16 mouse cellular contexts compared by ENCODE assay signal in the genomic region with DNA sequence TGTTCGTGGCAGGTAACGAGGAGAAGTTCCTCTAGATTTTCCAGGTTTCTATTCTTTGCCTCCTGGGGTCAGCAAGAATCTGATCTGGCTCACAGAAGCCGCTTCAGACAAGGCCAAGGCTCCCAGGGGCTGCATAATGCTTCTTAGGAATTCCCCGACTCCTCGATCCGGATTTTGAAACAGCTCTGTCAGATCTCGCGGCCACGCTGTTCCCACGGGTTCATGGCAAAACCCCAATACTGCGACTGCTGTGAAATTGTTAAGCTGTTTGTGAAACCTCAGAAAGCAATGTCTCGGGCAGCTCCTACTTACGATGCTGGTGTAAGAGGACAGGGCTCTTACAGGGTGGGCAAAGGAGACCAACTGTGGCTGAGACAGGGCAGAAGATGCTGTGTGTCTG. TPM values are rescaled to one million over a fixed set of nuclear protein-coding genes. Genes with fewer than 3 reads are reported as not detected.
A peak's percentile ranks its signal among the peaks of the same experiment; 100 is the strongest.
DNase-seq lines count a peak whose midpoint lies in the region; ATAC-seq and TF ChIP-seq lines count a peak whose summit lies in the region.
"Had no signal": no experiment of that assay in that cellular context is flagged by ENCODE, and none has a peak within 500 bp of the region (broad histone marks: within the 10 kb centered on the region; RNA-seq: fewer than 3 reads in every experiment).

No protein-coding gene starts in this region.

- no peak for TF ChIP-seq CTCF in lung, postnatal 0 days (IDR thresholded peaks at IDR 0.05)

- no peak overlapping the region for H3K4me3 ChIP-seq in hindbrain, embryonic 14.5 days (replicated peaks; ENCODE audit: low read length)
- H3K4me3 ChIP-seq in hindbrain, embryonic 11.5 days (ENCODE audit: low read depth, low read length), result no peak overlapping the region
- no peak overlapping the region for H3K4me3 ChIP-seq in lung, postnatal 0 days (ENCODE audit: low read depth, low read length)
- H3K4me3 ChIP-seq in limb, embryonic 10.5 days, result no peak overlapping the region
- H3K4me3 ChIP-seq: layer of hippocampus, adult 2 months; liver, embryonic 15.5 days; neural tube, embryonic 12.5 days; stomach, embryonic 15.5 days had no signal

- H3K4me2 ChIP-seq in hindbrain, embryonic 14.5 days (replicated peaks), result no peak overlapping the region
- no peak overlapping the region for H3K4me2 ChIP-seq in hindbrain, embryonic 11.5 days (replicated peaks; ENCODE audit: low read depth, low read length)
- no peak overlapping the region for H3K4me2 ChIP-seq in lung, postnatal 0 days (replicated peaks; ENCODE audit: low read depth, low read length)
- H3K4me2 ChIP-seq: liver, embryonic 15.5 days; neural tube, embryonic 12.5 days; stomach, embryonic 15.5 days had no signal

- H3K9me3 ChIP-seq in hindbrain, embryonic 14.5 days (ENCODE audit: control insufficient read depth, low read length), result no peaks in the 10 kb centered on the region
- no peaks in the 10 kb centered on the region for H3K9me3 ChIP-seq in hindbrain, embryonic 11.5 days (ENCODE audit: control insufficient read depth, low read length)
- H3K9me3 ChIP-seq in lung, postnatal 0 days (ENCODE audit: low read length), result no peaks in the 10 kb centered on the region; the same call in 1 of the 2 replicates
- H3K9me3 ChIP-seq in limb, embryonic 10.5 days (replicated peaks), result no peaks in the 10 kb centered on the region
- H3K9me3 ChIP-seq: G1E; liver, embryonic 15.5 days; neural tube, embryonic 12.5 days; stomach, embryonic 15.5 days had no signal

- peak; percentile 30 for DNase-seq in hindbrain, embryonic 14.5 days (ENCODE audit: low spot score)
- no peak for DNase-seq in hindbrain, embryonic 11.5 days (ENCODE audit: low spot score)
- peak; percentile 16 for DNase-seq in lung, postnatal 0 days (ENCODE audit: low spot score)
- DNase-seq in lung, adult 18-20 months, result no peak
- DNase-seq in NIH3T3 (ENCODE audit: low read depth), result peak; percentile 5
- peak; percentile 30 for DNase-seq in limb, embryonic 10.5 days (ENCODE audit: low spot score)
- no peak for DNase-seq in right cerebral cortex, postnatal 14 days
- DNase-seq: cerebellum, adult 11 months; cerebellum, postnatal 36 days; gastrocnemius, postnatal 25 days; kidney, adult 2 months had no signal

- H3K36me3 ChIP-seq in hindbrain, embryonic 14.5 days (replicated peaks; ENCODE audit: control insufficient read depth, insufficient read depth), result no peaks in the 10 kb centered on the region
- no peaks in the 10 kb centered on the region for H3K36me3 ChIP-seq in hindbrain, embryonic 11.5 days (ENCODE audit: control insufficient read depth, insufficient read depth, low read length)
- no peaks in the 10 kb centered on the region for H3K36me3 ChIP-seq in lung, postnatal 0 days (ENCODE audit: insufficient read depth, low read length)
- H3K36me3 ChIP-seq in limb, embryonic 10.5 days, result no peaks in the 10 kb centered on the region
- H3K36me3 ChIP-seq: G1E; liver, embryonic 15.5 days; neural tube, embryonic 12.5 days; stomach, embryonic 15.5 days had no signal

- ATAC-seq in hindbrain, embryonic 14.5 days (ENCODE audit: low FRiP score), result no peak
- ATAC-seq in hindbrain, embryonic 11.5 days (ENCODE audit: low FRiP score), result no peak
- ATAC-seq in lung, postnatal 0 days, result no peak

- WGBS in hindbrain, embryonic 14.5 days, result 61% methylated on average over 13 of the region's 13 CpGs
- 69% methylated on average over 13 of the region's 13 CpGs for WGBS in hindbrain, embryonic 11.5 days
- WGBS in lung, postnatal 0 days, result 66% methylated on average over 13 of the region's 13 CpGs
- 82% methylated on average over 13 of the region's 13 CpGs for WGBS in limb, embryonic 10.5 days

- H3K27ac ChIP-seq in hindbrain, embryonic 14.5 days, result no peak overlapping the region
- H3K27ac ChIP-seq in hindbrain, embryonic 11.5 days (ENCODE audit: low read depth, low read length), result no peak overlapping the region
- no peak overlapping the region for H3K27ac ChIP-seq in lung, postnatal 0 days (ENCODE audit: low read length)
- no peak overlapping the region for H3K27ac ChIP-seq in limb, embryonic 10.5 days
- H3K27ac ChIP-seq: layer of hippocampus, adult 2 months; liver, embryonic 15.5 days; neural tube, embryonic 12.5 days; stomach, embryonic 15.5 days had no signal

- no peaks in the 10 kb centered on the region for H3K27me3 ChIP-seq in hindbrain, embryonic 14.5 days (ENCODE audit: control insufficient read depth, insufficient read depth, low read length)
- no peaks in the 10 kb centered on the region for H3K27me3 ChIP-seq in hindbrain, embryonic 11.5 days (ENCODE audit: control insufficient read depth, insufficient read depth, low read length)
- no peaks in the 10 kb centered on the region for H3K27me3 ChIP-seq in lung, postnatal 0 days (replicated peaks; ENCODE audit: insufficient read depth, low read length)
- no peaks in the 10 kb centered on the region for H3K27me3 ChIP-seq in limb, embryonic 10.5 days (ENCODE audit: low read depth, poor library complexity, severe bottlenecking)
- H3K27me3 ChIP-seq: liver, embryonic 15.5 days; neural tube, embryonic 12.5 days; stomach, embryonic 15.5 days had no signal

- no peaks in the 10 kb centered on the region for H3K4me1 ChIP-seq in hindbrain, embryonic 14.5 days (replicated peaks; ENCODE audit: control insufficient read depth, insufficient read depth, low read length)
- no peaks in the 10 kb centered on the region for H3K4me1 ChIP-seq in hindbrain, embryonic 11.5 days (replicated peaks; ENCODE audit: control insufficient read depth, insufficient read depth, low read length)
- H3K4me1 ChIP-seq in lung, postnatal 0 days (ENCODE audit: insufficient read depth, low read depth, low read length), result no peaks in the 10 kb centered on the region
- no peaks in the 10 kb centered on the region for H3K4me1 ChIP-seq in limb, embryonic 10.5 days
- H3K4me1 ChIP-seq: liver, embryonic 15.5 days; neural tube, embryonic 12.5 days; stomach, embryonic 15.5 days had no signal

- TF ChIP-seq EP300 in lung, postnatal 0 days (IDR thresholded peaks at IDR 0.05), result no peak

- no peak overlapping the region for H3K9ac ChIP-seq in hindbrain, embryonic 14.5 days
- H3K9ac ChIP-seq in hindbrain, embryonic 11.5 days (ENCODE audit: low read depth, low read length), result no peak overlapping the region
- H3K9ac ChIP-seq in lung, postnatal 0 days (replicated peaks; ENCODE audit: low read depth), result no peak overlapping the region
- H3K9ac ChIP-seq: liver, embryonic 15.5 days; neural tube, embryonic 12.5 days; stomach, embryonic 15.5 days had no signal

RNA-seq across cellular contexts. Expression of a gene that starts 53.7 kb away (rescaled TPM):
- 18.8 and 19.9 TPM in 2 replicates for polyA plus RNA-seq in hindbrain, embryonic 14.5 days (2014; fragmentation: Nextera tagmentation; extraction: Ambion mirVana)
- 24.8 and 30.2 TPM in 2 replicates for polyA plus RNA-seq in hindbrain, embryonic 11.5 days (2014; fragmentation: Nextera tagmentation; extraction: Ambion mirVana)
- polyA plus RNA-seq in lung, postnatal 0 days (2015; fragmentation: Nextera tagmentation; extraction: Ambion mirVana), result 13.1 and 13.7 TPM in 2 replicates
- polyA plus RNA-seq in limb, embryonic 10.5 days (2016; fragmentation: Nextera tagmentation; extraction: Ambion mirVana), result 12.5 and 15.4 TPM in 2 replicates

Comparison
In these comparisons a context has a peak if more than half of its experiments do, and no peak if none do; other contexts are left out.
1. DNase-seq: peak in hindbrain, embryonic 14.5 days (single experiment), lung, postnatal 0 days (single experiment), NIH3T3 (single experiment) and limb, embryonic 10.5 days (single experiment); none in hindbrain, embryonic 11.5 days (single experiment), lung, adult 18-20 months (0 of 2) and right cerebral cortex, postnatal 14 days (single experiment).